Mouse (Mus musculus): ENCODE results near the gene Ptpn23.
"Not testable (repeated sequence)": the region's sequence is repeated elsewhere in the genome, so short reads cannot be mapped to it uniquely, and the experiment has no call there.

Ptpn23 gene

DNA sequence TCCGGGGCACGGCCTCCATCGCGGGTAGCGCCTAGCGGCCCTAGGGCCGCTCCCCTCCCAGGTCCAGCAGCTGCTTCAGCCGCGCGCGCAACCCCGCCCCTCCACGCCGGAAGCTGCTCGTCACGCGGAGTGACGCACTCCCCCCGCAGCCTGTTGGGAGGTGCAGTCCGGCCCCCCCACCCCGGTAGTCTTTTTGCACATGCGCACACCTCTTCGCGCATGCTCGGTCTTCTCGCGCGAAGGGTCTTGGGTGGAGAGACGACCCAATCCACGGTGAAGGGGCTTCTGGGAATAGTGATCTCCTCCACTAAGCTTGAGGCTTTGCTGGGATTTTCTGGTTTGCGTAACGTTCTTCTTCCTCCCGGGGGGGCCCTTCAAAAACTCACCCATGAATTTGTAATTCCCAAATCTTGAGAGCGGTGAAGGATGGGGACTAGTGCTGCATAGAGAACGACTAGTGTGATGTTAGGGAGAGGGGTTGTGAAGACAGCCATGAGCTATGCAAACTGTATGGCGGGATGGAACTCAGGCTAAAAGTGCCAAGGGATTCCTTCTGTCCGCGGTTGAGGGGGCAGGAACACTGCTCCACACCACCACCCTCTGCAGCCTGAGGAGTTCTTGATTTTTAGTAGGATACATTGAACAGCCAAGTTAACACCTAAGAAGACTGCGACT, at the start of gene Ptpn23:
Gene Ptpn23, minus strand, starts transcription at position 115 of the 675 bp plus-strand sequence.
- DNase-seq = peak; percentile 94

DNA sequence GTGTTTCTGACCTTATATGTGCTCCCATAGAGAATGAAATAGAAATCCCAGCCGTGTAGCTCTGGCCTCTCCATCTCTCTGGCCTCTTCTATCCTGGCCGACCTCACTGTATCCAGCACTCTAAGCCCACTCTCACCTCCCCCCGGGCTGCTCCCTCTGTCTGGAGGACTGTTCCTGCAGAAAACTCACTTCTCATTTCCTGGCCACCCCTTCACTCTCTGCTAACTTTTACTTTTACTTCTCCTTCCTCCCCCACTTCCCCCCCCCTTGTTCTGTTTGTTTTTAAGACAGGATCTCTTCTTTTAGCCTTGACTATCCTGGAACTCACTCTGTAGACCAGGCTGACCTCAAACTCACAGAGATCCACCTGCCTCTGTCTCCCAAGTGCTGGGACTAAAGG, 44.5 kb upstream of the Ptpn23 start:
- DNase-seq = no peak

GRCm38 (mm10) chr9:110448857-110449617, 41.0 kb upstream of the Ptpn23 start:
- peak; percentile 77 for DNase-seq

- no peak for DNase-seq
Measured at GRCm38 (mm10) chr9:110448356-110448755, 40.3 kb upstream of the Ptpn23 start.

- DNase-seq = no peak
Measured at GRCm38 (mm10) chr9:110440559-110440958, 32.5 kb upstream of the Ptpn23 start.

DNA sequence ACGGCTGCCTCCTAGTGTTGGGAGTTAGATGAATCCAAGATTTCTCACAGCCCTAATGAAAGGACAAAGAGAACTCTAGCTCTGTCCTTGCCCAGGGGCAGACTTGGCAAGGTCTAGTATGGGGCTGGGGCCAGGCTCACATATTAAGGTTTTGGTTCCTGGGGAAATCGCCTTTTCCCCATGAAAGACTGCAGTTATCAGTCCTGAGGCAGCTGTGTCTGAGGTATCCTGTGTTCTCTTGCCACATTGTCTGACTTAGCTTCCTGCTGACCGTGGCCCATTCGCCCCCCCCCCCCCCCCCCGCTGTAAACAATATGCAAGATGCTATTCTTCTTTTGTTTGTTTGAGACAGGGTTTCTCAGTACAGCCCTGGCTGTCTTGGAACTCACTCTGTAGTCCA, 32.0 kb upstream of the Ptpn23 start:
- no peak for DNase-seq

DNA sequence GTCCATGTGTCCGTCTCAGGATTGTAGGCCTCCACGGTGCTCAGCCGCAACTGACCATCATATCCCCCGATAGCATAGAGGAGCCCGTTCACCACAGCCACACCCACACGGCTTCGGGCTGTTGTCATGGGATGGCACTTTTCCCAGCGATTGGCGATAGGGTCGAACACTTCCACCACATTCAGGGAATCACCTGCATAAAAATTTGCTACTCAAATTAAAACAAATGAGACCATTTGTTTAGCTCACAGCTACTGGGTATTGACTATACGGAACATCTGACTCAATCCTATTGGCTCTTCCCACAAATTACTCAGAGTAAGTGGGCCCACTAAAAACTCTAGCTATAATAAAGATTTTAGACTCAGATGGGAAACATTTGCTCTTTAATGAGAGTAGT, 28.0 kb upstream of the Ptpn23 start:
- no peak for DNase-seq

DNA sequence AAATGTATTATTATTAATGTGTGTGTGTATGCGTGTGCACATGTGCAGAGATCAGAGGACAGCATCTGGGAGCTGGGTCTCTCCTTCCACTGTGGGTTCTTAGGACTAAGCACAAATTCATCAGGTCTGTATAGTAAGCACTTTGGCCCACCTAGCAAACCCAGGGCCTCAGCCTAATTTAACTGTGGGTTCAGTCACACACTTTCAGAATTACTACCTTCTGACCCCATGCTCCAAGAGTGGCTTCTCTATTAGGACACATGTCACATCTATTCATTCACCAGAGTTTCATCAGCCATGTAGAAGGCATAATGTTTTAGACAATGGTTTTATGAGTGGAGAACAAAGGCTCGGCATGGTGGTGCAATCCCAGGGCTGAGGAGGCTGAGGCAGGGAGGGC, 25.0 kb upstream of the Ptpn23 start:
- DNase-seq = no peak

GRCm38 (mm10) chr9:110431241-110431640, 23.2 kb upstream of the Ptpn23 start:
- DNase-seq = no peak

- DNase-seq = no peak
Measured at GRCm38 (mm10) chr9:110419511-110420112, 11.6 kb upstream of the Ptpn23 start, which contains the start of gene Ngp. TSS of gene Ngp (plus strand) at chr9:110419747.

GRCm38 (mm10) chr9:110413785-110414184, 5.8 kb upstream of the Ptpn23 start:
- DNase-seq = peak; percentile 35

DNA sequence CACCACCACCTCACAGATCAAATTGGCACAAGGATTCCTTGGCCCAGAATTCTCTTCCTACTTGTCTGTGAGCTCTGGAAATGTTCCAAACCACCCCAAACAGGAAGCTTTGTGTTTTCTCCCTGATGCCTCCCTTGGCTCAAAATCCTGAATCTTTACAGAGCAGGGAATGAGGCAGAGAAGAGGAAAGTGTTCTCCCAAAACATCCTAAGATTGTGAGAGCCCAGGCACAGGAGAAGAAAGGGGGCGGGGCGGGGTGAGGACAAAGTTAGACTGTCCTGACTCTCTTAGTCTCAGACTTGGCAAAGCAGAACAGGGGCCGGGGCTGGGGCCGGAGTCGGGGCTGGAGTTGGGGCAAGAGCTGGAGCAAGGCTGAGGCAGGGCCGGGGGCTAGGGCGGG, 4.9 kb upstream of the Ptpn23 start:
- DNase-seq = no peak

DNA sequence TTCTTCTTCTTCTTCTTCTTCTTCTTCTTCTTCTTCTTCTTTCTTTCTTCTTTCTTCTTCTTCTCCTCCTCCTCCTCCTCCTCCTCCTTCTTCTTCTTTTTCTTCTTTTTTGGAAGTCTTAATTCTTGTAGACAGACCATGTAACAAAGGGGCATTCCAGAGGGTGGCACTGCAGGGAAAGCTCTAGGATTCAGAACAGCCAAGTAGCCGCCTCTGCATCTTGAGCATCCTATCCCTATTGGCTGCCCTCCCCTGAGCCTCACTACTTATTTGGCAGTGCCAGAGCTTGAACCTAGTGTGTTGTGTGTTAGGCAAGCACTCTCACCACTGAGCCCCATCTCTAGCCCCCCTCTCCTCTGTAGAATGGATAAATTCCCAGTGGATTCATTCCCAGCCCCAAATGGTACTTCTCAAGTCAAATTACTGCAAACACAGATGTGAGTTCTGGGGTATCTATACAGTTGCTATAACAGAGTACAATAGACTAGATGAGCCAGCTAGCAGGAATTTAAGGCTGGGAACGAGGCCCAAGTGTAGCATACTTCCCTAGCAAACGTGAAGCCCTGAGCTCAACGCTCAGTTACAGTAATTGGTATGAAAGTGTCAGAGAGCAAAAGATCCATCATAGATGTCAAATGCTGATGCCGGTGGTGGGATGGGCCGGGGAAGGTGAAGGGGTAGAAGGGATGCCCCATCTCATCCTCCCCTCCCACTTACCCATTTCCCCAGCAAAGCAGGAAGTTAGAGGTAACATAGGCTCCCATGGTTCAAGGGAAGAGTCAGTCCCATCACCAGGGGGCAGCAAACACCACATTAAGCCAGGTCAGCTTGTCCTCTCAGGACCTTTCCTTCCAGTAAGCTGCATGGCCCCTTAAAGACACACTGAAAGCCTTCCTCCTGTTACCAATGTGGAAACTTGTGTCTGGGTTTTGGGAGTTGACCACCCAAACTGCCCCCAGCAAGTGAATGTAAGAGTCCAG, 3.2 kb upstream of the Ptpn23 start:
- peak; percentile 82 for DNase-seq

DNA sequence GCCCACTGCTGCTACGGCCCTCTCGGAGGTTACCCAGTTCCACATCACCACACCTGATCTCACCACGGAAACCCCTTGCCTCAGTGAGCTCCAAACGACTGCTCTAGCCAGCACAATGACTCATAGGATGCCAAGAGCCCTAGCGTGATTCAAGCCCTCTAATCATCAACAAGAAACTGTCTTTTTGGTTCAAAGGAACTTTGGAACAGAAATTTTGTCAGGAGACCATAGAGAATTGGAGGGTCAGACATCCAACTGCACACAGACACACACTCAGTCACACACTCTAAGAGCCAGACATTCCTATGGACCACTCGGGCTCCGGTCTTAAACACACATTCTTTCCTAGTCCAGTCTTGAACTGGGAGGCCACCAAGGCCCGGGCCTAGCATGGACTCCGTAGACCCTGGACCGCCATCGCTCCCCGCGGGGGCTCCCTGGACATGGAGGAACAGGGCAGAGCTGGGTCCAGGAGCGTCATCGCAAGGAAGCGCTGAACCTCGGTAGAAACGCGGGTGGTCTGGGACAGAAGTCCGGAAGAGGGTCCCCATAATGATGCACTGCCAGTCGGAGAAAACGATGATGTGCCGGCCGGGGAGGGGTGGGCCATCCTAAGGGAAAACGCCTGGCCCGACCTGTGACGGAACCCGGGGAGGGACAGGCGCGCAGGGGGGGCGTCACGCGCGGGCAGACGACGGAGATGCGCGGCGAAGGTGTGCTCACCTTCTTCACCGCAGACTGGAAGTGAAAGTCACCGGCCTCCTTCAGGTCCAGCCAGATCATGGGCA, 508 bp downstream of the Ptpn23 start:
- DNase-seq = no peak

DNA sequence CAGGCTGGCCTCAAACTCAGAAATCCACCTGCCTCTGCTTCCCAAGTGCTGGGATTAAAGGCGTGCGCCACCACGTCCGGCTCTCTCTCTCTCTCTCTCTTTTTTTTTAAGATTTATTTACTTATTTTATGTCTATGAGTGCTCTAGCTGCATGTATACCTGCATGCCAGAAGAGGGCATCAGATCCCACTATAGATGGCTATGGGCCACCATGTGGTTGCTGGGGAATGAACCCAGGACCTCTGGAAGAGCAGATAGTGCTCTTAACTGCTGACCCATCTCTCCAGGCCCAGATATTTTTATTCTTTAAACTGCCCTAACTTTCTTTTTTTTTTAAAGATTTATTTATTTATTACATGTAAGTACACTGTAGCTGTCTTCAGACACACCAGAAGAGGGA, 4.8 kb downstream of the Ptpn23 start:
- DNase-seq = not testable (repeated sequence)

DNA sequence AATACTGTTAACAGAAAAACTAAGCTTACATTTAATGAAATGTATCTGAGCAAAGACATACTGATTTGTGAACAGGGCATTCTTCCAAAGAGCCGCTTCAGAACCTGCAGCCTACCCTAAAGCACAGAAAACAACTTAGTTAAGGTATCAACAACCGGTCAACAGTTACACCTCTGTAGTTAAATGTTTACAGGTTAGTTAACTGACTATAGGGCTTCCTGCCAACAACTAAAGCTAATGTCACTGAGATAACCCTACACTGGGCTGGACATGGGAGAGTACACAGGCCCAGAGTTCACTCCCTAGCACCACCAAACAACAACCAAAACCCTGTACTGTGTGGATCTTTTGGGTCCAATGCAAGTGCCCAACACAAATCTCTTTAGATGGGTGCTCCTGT, 5.3 kb downstream of the Ptpn23 start:
- no peak for DNase-seq

DNA sequence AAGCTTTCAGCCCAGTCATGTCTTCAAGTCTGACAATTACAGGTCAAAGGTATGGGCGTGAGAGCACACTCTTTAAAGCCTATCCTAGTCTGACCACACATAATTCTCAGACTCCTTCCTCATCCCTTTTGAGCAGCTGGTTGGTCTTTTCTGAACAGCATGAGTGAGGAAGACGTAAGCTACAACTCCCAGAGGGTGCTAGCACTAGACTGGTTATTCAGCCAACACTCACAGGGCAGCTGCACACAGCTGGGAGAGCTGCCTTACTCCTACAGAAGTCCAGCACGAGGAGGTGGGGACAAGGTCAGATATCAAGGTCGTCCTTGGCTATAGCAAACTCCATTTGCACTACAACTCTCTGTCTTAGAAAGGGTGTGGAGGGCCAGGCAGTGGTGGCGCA, 7.4 kb downstream of the Ptpn23 start:
- no peak for DNase-seq

DNA sequence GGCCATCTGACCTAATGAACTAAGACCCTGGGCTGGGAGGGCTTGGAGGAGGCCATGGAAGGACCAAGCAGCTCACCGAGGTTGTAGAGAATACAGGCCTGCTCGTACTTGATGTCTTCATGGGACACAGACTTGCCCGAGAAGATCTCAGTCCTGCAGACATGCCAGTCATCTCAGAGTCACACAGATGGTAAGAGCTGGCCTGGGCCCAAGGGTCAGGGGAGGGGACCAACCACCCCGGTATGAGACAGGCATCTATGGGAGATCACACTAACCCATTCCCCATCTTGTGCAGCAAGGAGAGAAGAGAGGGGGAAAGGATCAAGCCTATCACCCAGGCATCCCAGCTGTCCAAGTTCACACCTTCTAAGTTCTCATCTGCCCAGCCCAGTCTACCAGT, 14.7 kb downstream of the Ptpn23 start:
- no peak for DNase-seq

GRCm38 (mm10) chr9:110390843-110391242, 17.2 kb downstream of the Ptpn23 start:
- DNase-seq = no peak

GRCm38 (mm10) chr9:110388011-110388410, 20.0 kb downstream of the Ptpn23 start:
- no peak for DNase-seq

- DNase-seq = no peak
Measured at GRCm38 (mm10) chr9:110384369-110384929, 23.6 kb downstream of the Ptpn23 start.

DNA sequence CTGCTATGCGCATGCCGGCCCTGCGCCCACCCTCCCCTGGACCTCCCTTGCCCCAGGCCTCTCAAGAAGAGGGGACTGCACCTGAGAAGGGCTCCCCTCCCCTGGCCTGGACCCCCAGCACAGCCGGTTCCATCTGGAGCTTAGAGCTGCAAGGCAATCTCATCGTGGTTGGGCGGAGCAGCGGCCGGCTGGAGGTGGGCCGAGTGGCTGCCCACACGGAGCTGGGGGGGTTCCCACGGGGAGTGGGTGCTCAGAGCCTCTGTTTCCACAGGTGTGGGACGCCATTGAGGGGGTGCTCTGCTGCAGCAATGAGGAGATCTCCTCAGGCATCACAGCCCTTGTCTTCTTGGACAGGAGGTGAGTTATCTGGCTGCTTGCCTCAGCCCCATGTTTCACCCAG, 26.7 kb downstream of the Ptpn23 start:
- DNase-seq = no peak
